Mouse (Mus musculus): Measurements from ENCODE around the gene Tcerg1l. TPM values are rescaled to one million over a fixed set of nuclear protein-coding genes. Genes with fewer than 3 reads are reported as not detected.

Tcerg1l gene
- total and polyA plus RNA-seq, 3 experiments = not detected

DNA sequence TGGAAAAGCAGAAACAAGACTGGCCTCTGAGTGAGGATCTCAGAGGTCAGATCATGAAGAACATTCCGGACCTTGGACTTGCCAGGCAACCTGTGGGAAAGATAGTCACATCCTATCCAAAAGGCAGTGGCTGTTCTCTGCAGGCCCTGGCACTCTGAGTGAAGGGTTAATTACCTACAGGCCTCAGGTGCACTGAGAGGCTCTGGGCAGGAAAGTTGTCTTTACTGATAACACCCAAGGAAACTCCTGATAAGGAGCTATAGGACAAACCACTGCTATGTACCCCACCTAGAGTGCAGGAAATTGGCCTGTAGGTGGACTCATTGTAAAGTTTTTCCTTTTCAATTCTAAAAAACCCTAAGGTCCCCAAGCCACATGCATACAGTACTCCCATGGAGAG lies 83.8 kb downstream of the Tcerg1l start:
- no peaks in the 10 kb centered on the region for H3K79me2 ChIP-seq (ENCODE audit: control insufficient read depth, insufficient read depth, low read length, poor library complexity)
- H3K4me3 ChIP-seq (ENCODE audit: control insufficient read depth in 1 of 2, insufficient read depth in 1 of 2, low read depth in 2 of 2, low read length in 2 of 2) = no peak overlapping the region
- no peaks in the 10 kb centered on the region for H3K27me3 ChIP-seq (ENCODE audit: control insufficient read depth in 1 of 2, insufficient read depth in 2 of 2, low read length in 2 of 2)
- no peaks in the 10 kb centered on the region for H3K9me3 ChIP-seq (replicated peaks; ENCODE audit: insufficient read depth, low read length)
- no peak for DNase-seq (ENCODE audit: low read depth, low spot score)
- no peak overlapping the region for H3K9ac ChIP-seq (ENCODE audit: control insufficient read depth, low read depth, low read length, poor library complexity, severe bottlenecking)
- H3K4me1 ChIP-seq (ENCODE audit: control insufficient read depth in 1 of 2, insufficient read depth in 2 of 2, low read length in 2 of 2) = no peaks in the 10 kb centered on the region
- no peaks in the 10 kb centered on the region for H3K36me3 ChIP-seq (ENCODE audit: control insufficient read depth in 1 of 2, insufficient read depth in 2 of 2, low read length in 2 of 2)
- no peak overlapping the region for H3K27ac ChIP-seq (ENCODE audit: control insufficient read depth, low read depth, low read length)
- no peak for TF ChIP-seq ETS1 (IDR thresholded peaks at IDR 0.05; ENCODE audit: low read depth, low read length)
- TF ChIP-seq EP300 (IDR thresholded peaks at IDR 0.05; ENCODE audit: low read depth in 1 of 2, low read length in 2 of 2) = no peak
- no peak for TF ChIP-seq NRF1 (IDR thresholded peaks at IDR 0.05; ENCODE audit: insufficient read depth, low read depth, low read length, poor library complexity, severe bottlenecking)
- no peak for TF ChIP-seq ZC3H11A (IDR thresholded peaks at IDR 0.05; ENCODE audit: low read depth, low read length)
- no peak for TF ChIP-seq MYC (IDR thresholded peaks at IDR 0.05; ENCODE audit: low read depth, low read length)
- no peak for TF ChIP-seq TAL1 (IDR thresholded peaks at IDR 0.05; ENCODE audit: low read length)
- TF ChIP-seq TBP (IDR thresholded peaks at IDR 0.05; ENCODE audit: low read depth, low read length) = no peak
- no peak for TF ChIP-seq MEF2A (IDR thresholded peaks at IDR 0.05; ENCODE audit: extremely low read depth, insufficient replicate concordance, low read depth, low read length, poor library complexity, severe bottlenecking)
- TF ChIP-seq CTCF (IDR thresholded peaks at IDR 0.05 in 2 of 3, conservative IDR thresholded peaks at IDR 0.05 in 1 of 3; ENCODE audit: control insufficient read depth in 1 of 3, insufficient read depth in 1 of 3, low read depth in 2 of 3, low read length in 3 of 3, poor library complexity in 1 of 3, severe bottlenecking in 1 of 3) = no peak
- TF ChIP-seq BHLHE40 (IDR thresholded peaks at IDR 0.05; ENCODE audit: borderline replicate concordance, low read depth, low read length) = no peak
- no peak for TF ChIP-seq USF1 (IDR thresholded peaks at IDR 0.05; ENCODE audit: low read depth, low read length)
- no peak for TF ChIP-seq CHD2 (IDR thresholded peaks at IDR 0.05; ENCODE audit: low read length)
- no peak for TF ChIP-seq RCOR1 (IDR thresholded peaks at IDR 0.05; ENCODE audit: low read depth, low read length)
- TF ChIP-seq RAD21 (IDR thresholded peaks at IDR 0.05; ENCODE audit: low read depth, low read length) = no peak
- TF ChIP-seq ZMIZ1 (IDR thresholded peaks at IDR 0.05; ENCODE audit: low read depth, low read length) = no peak

DNA sequence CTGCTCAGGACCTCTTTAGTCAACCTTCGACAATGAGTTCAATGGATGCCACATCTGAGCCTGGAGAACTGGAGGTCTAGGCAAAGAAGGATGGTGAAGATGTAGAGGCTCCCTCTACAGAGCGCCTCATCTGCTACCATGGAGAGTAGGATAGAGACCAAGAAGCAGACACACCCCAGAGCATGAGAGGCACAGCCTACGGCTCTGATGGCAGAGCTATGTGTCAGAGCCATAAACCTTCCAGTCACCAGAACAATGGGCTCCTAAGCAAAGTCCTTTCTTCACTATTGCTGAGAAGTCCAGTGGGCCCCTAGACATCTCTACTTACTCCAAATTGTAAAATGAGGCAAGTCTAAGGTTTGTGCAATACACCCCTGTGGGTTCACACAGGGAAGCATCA lies 91.4 kb downstream of the Tcerg1l start:
- DNase-seq (ENCODE audit: low read depth, low spot score) = no peak
- TF ChIP-seq MAFK (IDR thresholded peaks at IDR 0.05; ENCODE audit: borderline replicate concordance, low read depth, low read length) (no peak), TCF12 (IDR thresholded peaks at IDR 0.05; ENCODE audit: low read depth, low read length) (no peak), SMC3 (IDR thresholded peaks at IDR 0.05; ENCODE audit: low read depth, low read length) (no peak), JUND (IDR thresholded peaks at IDR 0.05; ENCODE audit: low read depth, low read length) (no peak), SIN3A (IDR thresholded peaks at IDR 0.05; ENCODE audit: low read length) (no peak), MXI1 (IDR thresholded peaks at IDR 0.05; ENCODE audit: low read depth, low read length) (no peak), ELF1 (IDR thresholded peaks at IDR 0.05; ENCODE audit: low read depth, low read length) (no peak), BHLHE40 (IDR thresholded peaks at IDR 0.05; ENCODE audit: borderline replicate concordance, low read depth, low read length) (no peak), RCOR1 (IDR thresholded peaks at IDR 0.05; ENCODE audit: low read depth, low read length) (no peak), ZC3H11A (IDR thresholded peaks at IDR 0.05; ENCODE audit: low read depth, low read length) (no peak), TBP (IDR thresholded peaks at IDR 0.05; ENCODE audit: low read depth, low read length) (no peak), EP300 (IDR thresholded peaks at IDR 0.05; ENCODE audit: low read depth in 1 of 2, low read length in 2 of 2) (no peak), CTCF (IDR thresholded peaks at IDR 0.05 in 2 of 3, conservative IDR thresholded peaks at IDR 0.05 in 1 of 3; ENCODE audit: control insufficient read depth in 1 of 3, insufficient read depth in 1 of 3, low read depth in 2 of 3, low read length in 3 of 3, poor library complexity in 1 of 3, severe bottlenecking in 1 of 3) (no peak), MEF2A (IDR thresholded peaks at IDR 0.05; ENCODE audit: extremely low read depth, insufficient replicate concordance, low read depth, low read length, poor library complexity, severe bottlenecking) (no peak), POLR2A (IDR thresholded peaks at IDR 0.05; ENCODE audit: control insufficient read depth in 1 of 2, insufficient read depth in 1 of 2, low read depth in 1 of 2, low read length in 2 of 2, poor library complexity in 1 of 2) (no peak), MYC (IDR thresholded peaks at IDR 0.05; ENCODE audit: low read depth, low read length) (no peak)
- H3K79me2 ChIP-seq (ENCODE audit: control insufficient read depth, insufficient read depth, low read length, poor library complexity) = no peaks in the 10 kb centered on the region
- no peak overlapping the region for H3K9ac ChIP-seq (ENCODE audit: control insufficient read depth, low read depth, low read length, poor library complexity, severe bottlenecking)
- H3K9me3 ChIP-seq (replicated peaks; ENCODE audit: insufficient read depth, low read length) = no peaks in the 10 kb centered on the region
- H3K4me3 ChIP-seq (ENCODE audit: control insufficient read depth in 1 of 2, insufficient read depth in 1 of 2, low read depth in 2 of 2, low read length in 2 of 2) = no peak overlapping the region
- H3K27me3 ChIP-seq (ENCODE audit: control insufficient read depth in 1 of 2, insufficient read depth in 2 of 2, low read length in 2 of 2) = no peaks in the 10 kb centered on the region
- no peaks in the 10 kb centered on the region for H3K36me3 ChIP-seq (ENCODE audit: control insufficient read depth in 1 of 2, insufficient read depth in 2 of 2, low read length in 2 of 2)
- H3K4me1 ChIP-seq (ENCODE audit: control insufficient read depth in 1 of 2, insufficient read depth in 2 of 2, low read length in 2 of 2) = no peaks in the 10 kb centered on the region
- no peak overlapping the region for H3K27ac ChIP-seq (ENCODE audit: control insufficient read depth, low read depth, low read length)
